Mouse (Mus musculus) CD4-positive naive resting alpha-beta T cell, adult 57 days (primary cell): ENCODE data around the gene Ptprs. TPM values are rescaled to one million over a fixed set of nuclear protein-coding genes. Genes with fewer than 3 reads are reported as not detected.

Experiments used
- total RNA-seq: library from RNA; stranded (reverse); gene quantifications from one replicate; pipeline ENCODE4 v1.2.4, GENCODE M21; 2023

Gene Ptprs
- 11.4 TPM for total RNA-seq

DNA sequence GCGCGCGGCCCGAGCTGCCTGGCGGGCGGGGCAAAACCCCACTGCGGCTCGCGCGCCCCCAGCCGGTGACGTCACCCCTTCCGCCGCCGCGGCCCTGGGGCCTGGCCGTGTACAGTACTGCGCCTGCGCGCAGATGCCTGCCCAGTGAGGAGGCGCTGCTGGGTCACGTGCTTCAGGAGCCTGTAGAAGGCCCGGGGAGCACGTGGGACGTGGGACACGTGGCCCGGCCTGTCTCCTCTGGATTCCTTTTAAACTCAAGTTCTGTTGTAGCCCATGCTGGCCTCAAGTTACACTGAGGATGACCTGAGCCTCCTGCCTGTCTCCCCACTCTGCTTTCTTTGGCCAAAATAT is at the start of gene Ptprs:
Gene Ptprs, minus strand, starts transcription at position 82 of the 351 bp plus-strand sequence.

DNA sequence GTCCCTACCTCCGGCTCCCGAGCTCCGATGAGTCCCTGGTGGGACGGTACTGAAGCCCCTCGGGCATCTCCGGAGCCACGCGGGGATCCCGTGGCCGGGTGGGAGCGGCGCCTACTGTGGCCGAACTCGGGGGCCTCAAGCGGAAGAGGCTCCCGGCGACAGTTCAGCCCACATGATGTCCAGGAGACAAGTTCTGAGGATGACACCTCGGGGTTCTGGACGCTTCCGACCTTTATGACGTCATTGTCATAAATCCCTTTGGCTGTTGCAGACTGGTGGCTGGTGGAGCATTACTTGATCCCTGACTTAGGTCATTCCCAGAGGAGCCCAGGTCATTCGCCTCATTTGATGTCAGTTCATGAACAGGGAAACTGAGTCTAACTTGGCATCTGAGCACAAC is 36.0 kb upstream of the Ptprs start, which contains the start of gene Znrf4:
Gene Znrf4, minus strand, starts transcription at position 122 of the 400 bp plus-strand sequence.

Other genes with a start within 250 kb of the Ptprs start
- 22.6 TPM for gene Fem1a, start 219.7 kb downstream of the Ptprs start, total RNA-seq
- gene Ticam1, start 199.7 kb downstream of the Ptprs start, total RNA-seq, result 10.6 TPM
- 10.9 TPM for gene Plin3, start 183.6 kb downstream of the Ptprs start, total RNA-seq
- gene Arrdc5, start 176.2 kb downstream of the Ptprs start, total RNA-seq, result not detected
- 3.9 TPM for gene Uhrf1, start 173.2 kb downstream of the Ptprs start, total RNA-seq
- 77.4 TPM for gene Kdm4b, start 150.4 kb downstream of the Ptprs start, total RNA-seq
- not detected for gene Znrf4, start 35.9 kb upstream of the Ptprs start, total RNA-seq
- 12.2 TPM for gene Gm20219, start 77.9 kb upstream of the Ptprs start, total RNA-seq
- gene Safb2, start 108.1 kb upstream of the Ptprs start, total RNA-seq, result 425 TPM
- 300 TPM for gene Safb, start 108.3 kb upstream of the Ptprs start, total RNA-seq
- 94.2 TPM for gene 2410015M20Rik, start 133.3 kb upstream of the Ptprs start, total RNA-seq
- gene Rpl36, start 136.9 kb upstream of the Ptprs start, total RNA-seq, result 1,819 TPM
- gene Lonp1, start 150.4 kb upstream of the Ptprs start, total RNA-seq, result 51.3 TPM
- 0.59 TPM for gene Catsperd, start 151.7 kb upstream of the Ptprs start, total RNA-seq
- 111 TPM for gene Ranbp3, start 196.8 kb upstream of the Ptprs start, total RNA-seq
- gene Ndufa11, start 241.3 kb upstream of the Ptprs start, total RNA-seq, result 64.4 TPM
- gene Vmac, start 241.5 kb upstream of the Ptprs start, total RNA-seq, result 10.4 TPM